Mouse (Mus musculus) limb, embryonic 15.5 days (tissue): ENCODE measurements around the gene Mtus2. TPM values are rescaled to one million over a fixed set of nuclear protein-coding genes. Genes with fewer than 3 reads are reported as not detected.

Experiments used
- ATAC-seq: fragments of 200-750 bp; cut with Nextera tagmentation; 2 replicates; pipeline ENCODE4 v1.8.0; 2017; ENCODE audit warnings: low read depth, moderate TSS enrichment; ENCODE audit not compliant: insufficient number of reproducible peaks, low FRiP score, low TSS enrichment
- H3K27ac ChIP-seq: fragments of 300-500 bp; sonication (generic); 2 replicates; pipeline ENCODE4 v1.5.1; 2015; ENCODE audit warnings: moderate library complexity, mild to moderate bottlenecking, inconsistent platforms
- H3K27me3 ChIP-seq: fragments of 300-500 bp; sonication (generic); 2 replicates; pipeline ENCODE4 v1.6.1; 2015; ENCODE audit warnings: inconsistent platforms
- H3K36me3 ChIP-seq: fragments of 300-500 bp; sonication (generic); 2 replicates; pipeline ENCODE4 v1.6.1; 2015; ENCODE audit warnings: inconsistent platforms
- H3K4me1 ChIP-seq: fragments of 300-500 bp; sonication (generic); 2 replicates; pipeline ENCODE4 v1.6.1; 2015; ENCODE audit warnings: inconsistent platforms
- H3K4me2 ChIP-seq: fragments of 300-500 bp; sonication (generic); 2 replicates; pipeline ENCODE4 v1.6.1; 2015; ENCODE audit warnings: mild to moderate bottlenecking, inconsistent platforms
- H3K4me3 ChIP-seq: fragments of 300-500 bp; sonication (generic); 2 replicates; pipeline ENCODE4 v1.5.1; 2015; ENCODE audit warnings: mild to moderate bottlenecking, inconsistent platforms
- H3K9ac ChIP-seq: fragments of 300-500 bp; sonication (generic); 2 replicates; pipeline ENCODE4 v1.6.1; 2015; ENCODE audit warnings: inconsistent platforms
- H3K9me3 ChIP-seq: fragments of 300-500 bp; sonication (generic); 2 replicates; pipeline ENCODE4 v1.6.1; 2016; ENCODE audit warnings: inconsistent platforms
- WGBS: fragments of 180-500 bp; shearing (Covaris S2); methylation state at CpG from one replicate; pipeline ENCODE4 v1.1.7; 2015; 5-methylcytosine and 5-hydroxymethylcytosine counted together
- polyA plus RNA-seq: library from polyadenylated mRNA; unstranded; fragments of >200 nt; fragmentation: Nextera tagmentation; extraction: Ambion mirVana; gene quantifications from 2 replicates; pipeline ENCODE4 v1.2.1, GENCODE M21; 2015

Gene Mtus2
- polyA plus RNA-seq, 1 experiment from 2014 or later, result 6.0 TPM

DNA sequence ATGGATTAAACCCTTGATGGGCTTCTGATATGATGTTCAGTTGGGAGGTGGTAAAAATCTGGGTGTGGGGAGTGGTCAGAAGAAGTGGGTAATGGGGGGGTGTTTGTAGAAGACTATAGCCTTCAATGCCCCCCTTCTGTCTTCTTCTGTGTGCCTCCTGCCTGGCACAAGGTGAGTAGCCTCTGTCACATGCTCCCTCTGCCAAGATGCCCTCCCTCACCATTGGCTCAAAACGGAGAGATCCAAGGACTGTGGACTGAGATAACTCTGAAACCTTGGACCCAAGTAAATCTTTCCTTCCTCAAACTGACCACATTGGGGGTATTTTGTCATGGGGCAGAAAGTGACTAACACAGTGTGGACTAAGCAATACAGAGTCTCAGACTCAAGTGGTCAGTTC lies 99.7 kb downstream of the Mtus2 start:
- WGBS, result 64% methylated on average over 1 of the region's 1 CpGs
- H3K4me3 ChIP-seq, result no peak overlapping the region
- H3K4me2 ChIP-seq, result no peak overlapping the region
- no peaks in the 10 kb centered on the region for H3K27me3 ChIP-seq
- H3K36me3 ChIP-seq, result no peaks in the 10 kb centered on the region
- no peak overlapping the region for H3K9ac ChIP-seq
- no peaks in the 10 kb centered on the region for H3K4me1 ChIP-seq
- no peak for ATAC-seq
- no peaks in the 10 kb centered on the region for H3K9me3 ChIP-seq
- H3K27ac ChIP-seq, result no peak overlapping the region

DNA sequence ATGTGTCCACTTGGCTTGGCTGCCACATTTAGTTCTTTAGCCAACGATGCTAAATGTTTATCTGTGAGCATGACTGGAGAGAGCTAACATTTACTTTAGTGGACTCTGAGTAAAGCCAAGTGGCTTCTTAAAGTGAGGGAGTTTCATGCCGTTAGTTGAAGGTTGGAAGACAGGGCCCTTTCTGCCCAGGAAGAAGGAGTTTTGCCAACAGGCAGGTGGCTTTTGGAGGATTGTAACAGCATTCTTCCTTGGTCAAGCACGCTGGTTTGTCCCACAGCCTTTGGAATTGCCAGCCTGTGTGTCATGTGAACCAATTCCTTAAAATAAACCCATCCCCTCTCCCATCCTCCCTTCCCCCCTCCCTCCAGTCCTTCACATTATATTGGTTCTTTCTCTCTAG lies 100.3 kb downstream of the Mtus2 start:
- WGBS, result 80% methylated on average over 3 of the region's 3 CpGs
- Histone ChIP-seq H3K36me3 (no peaks in the 10 kb centered on the region), H3K27ac (no peak overlapping the region), H3K27me3 (no peaks in the 10 kb centered on the region), H3K9me3 (no peaks in the 10 kb centered on the region), H3K4me2 (no peak overlapping the region), H3K4me3 (no peak overlapping the region), H3K4me1 (no peaks in the 10 kb centered on the region), H3K9ac (no peak overlapping the region)
- ATAC-seq, result no peak

DNA sequence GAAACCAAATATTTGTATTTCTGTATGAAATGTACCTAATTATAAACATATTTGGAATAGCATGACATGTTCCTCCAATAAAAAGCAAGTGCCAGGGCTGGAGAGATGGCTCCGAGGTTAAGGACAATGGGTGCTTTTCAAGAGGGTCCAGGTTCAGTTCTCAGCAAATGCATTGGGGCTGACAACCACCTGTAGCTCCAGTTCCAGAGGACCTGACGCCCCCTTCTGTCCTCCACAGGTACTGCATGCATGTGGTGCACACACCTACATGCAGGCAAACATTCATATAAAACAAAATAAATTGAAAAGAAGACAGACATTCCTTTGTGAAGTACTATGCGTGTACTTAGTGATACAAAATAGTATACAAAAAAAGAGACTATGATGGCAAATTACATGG lies 102.2 kb downstream of the Mtus2 start:
- H3K36me3 ChIP-seq, result no peaks in the 10 kb centered on the region
- ATAC-seq, result no peak

DNA sequence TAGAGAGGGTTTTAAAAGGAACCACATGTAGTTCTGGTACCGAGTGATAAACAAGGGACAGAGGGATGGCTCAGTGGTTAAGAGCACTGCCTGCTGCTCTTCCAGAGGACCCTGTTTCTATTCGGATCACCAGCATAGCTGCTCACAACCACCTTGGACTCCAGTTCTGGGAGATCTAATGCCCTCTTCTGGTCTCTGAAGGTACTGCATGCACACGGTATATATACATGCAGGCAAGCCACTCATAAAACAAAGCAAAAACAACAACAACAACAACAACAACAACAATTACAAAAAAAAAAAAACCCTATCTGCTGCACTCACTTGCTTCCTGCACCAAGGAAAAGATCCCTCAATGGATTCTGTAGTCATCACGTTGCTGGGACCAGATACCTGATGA lies 104.7 kb downstream of the Mtus2 start:
- no peak overlapping the region for H3K4me2 ChIP-seq
- ATAC-seq, result no peak
- no peak overlapping the region for H3K27ac ChIP-seq
- H3K27me3 ChIP-seq, result no peaks in the 10 kb centered on the region
- H3K36me3 ChIP-seq, result no peaks in the 10 kb centered on the region
- 80% methylated on average over 4 of the region's 4 CpGs for WGBS
- H3K4me1 ChIP-seq, result no peaks in the 10 kb centered on the region
- H3K9ac ChIP-seq, result no peak overlapping the region
- no peak overlapping the region for H3K4me3 ChIP-seq
- no peaks in the 10 kb centered on the region for H3K9me3 ChIP-seq

More for the DNA sequence above, 102.2 kb downstream of the Mtus2 start:
- H3K4me1 ChIP-seq, result no peaks in the 10 kb centered on the region
- no peaks in the 10 kb centered on the region for H3K9me3 ChIP-seq
- WGBS, result 67% methylated on average over 3 of the region's 3 CpGs
- no peaks in the 10 kb centered on the region for H3K27me3 ChIP-seq
- H3K4me3 ChIP-seq, result no peak overlapping the region
- H3K9ac ChIP-seq, result no peak overlapping the region
- no peak overlapping the region for H3K4me2 ChIP-seq
- no peak overlapping the region for H3K27ac ChIP-seq

DNA sequence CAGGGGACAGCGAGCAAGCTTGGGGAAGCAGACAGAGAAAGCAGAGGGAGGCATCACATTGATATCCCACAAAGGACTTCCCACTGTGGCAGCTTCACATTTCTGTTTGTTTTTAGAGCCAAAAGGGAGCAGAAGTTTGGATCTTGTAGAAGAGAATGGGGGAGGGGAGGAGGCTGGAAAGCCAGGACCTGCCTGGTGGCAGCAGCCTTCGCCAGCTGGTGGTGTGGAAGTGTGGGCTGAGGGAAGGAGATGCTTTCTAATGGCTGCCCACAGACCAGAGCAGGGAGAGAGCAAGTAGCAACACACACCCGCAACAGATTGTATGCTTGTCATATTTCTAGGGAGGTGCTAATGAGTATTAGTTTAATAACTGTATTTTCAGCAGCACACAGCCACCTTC lies 106.6 kb downstream of the Mtus2 start:
- H3K27me3 ChIP-seq, result no peaks in the 10 kb centered on the region
- H3K4me3 ChIP-seq, result no peak overlapping the region
- ATAC-seq, result no peak
- no peak overlapping the region for H3K9ac ChIP-seq
- H3K36me3 ChIP-seq, result no peaks in the 10 kb centered on the region
- no peaks in the 10 kb centered on the region for H3K4me1 ChIP-seq
- H3K27ac ChIP-seq, result no peak overlapping the region
- H3K9me3 ChIP-seq, result no peaks in the 10 kb centered on the region
- H3K4me2 ChIP-seq, result no peak overlapping the region
- WGBS, result 79% methylated on average over 3 of the region's 3 CpGs

DNA sequence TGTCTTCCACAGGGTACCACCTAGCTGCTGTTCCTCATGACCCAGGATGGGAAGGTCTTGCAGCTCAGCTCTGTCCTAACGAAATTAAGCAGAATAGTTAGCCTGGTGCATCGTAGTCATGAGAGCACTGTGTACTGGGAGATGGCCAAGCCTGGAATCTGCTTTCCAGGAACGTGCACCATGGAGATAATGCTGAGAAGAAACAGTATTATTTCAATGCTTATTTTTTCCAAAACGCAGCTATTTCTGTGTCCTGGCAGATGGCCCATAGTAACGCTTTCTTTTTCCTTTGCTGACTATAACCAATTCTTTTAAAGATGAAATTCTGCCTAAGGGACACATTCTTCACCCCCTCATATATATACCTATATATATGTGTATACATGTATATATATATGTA lies 108.1 kb downstream of the Mtus2 start:
- WGBS, result 74% methylated on average over 5 of the region's 5 CpGs
- Histone ChIP-seq H3K4me1 (no peaks in the 10 kb centered on the region), H3K9ac (no peak overlapping the region), H3K27me3 (no peaks in the 10 kb centered on the region), H3K27ac (no peak overlapping the region), H3K9me3 (no peaks in the 10 kb centered on the region), H3K36me3 (no peaks in the 10 kb centered on the region), H3K4me2 (no peak overlapping the region), H3K4me3 (no peak overlapping the region)
- ATAC-seq, result no peak

DNA sequence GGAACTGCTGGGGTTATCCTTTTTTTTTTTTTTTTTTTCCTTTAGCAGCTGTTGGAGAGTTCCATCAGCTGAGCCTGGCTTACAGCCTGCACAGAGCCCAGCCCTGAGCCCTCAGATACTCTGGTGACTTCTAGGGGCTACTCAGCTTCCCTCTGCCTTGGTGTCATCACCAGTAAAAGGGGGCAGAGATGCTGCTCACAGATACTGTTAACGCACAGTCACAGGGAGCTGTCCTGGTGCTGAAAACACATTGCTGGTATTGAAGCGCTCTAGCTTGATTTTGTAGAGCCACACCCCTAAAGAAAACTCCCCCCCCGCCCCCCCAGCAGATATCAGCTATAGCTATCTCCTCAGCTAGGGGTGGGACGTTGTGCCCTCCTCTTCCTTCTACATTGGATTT lies 112.8 kb downstream of the Mtus2 start:
- ATAC-seq, result no peak
- no peaks in the 10 kb centered on the region for H3K36me3 ChIP-seq
- H3K4me1 ChIP-seq, result no peaks in the 10 kb centered on the region
- H3K9me3 ChIP-seq, result no peaks in the 10 kb centered on the region
- H3K27ac ChIP-seq, result no peak overlapping the region
- H3K4me3 ChIP-seq, result no peak overlapping the region
- H3K9ac ChIP-seq, result no peak overlapping the region
- 12% methylated on average over 4 of the region's 4 CpGs for WGBS
- H3K4me2 ChIP-seq, result no peak overlapping the region
- no peaks in the 10 kb centered on the region for H3K27me3 ChIP-seq

DNA sequence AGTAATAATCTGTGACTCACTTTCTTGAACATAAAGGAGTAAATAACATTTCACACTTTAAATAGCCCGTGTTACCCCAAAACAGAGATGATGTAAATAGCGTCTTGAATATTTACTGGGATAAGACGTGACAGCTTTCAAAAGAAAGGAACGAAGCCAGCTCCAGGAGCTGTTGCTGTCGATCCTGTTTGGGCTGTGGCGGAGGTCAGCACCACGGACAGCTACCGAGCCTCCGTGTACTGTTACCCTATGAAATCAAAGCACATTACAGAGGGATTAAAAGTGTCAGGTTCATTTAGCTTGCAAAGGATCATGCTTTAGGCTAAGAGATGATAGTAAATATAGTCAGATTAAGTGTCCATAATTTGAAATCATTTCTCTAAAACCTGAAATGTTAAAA lies 114.7 kb downstream of the Mtus2 start:
- 5% methylated on average over 9 of the region's 9 CpGs for WGBS
- Histone ChIP-seq H3K9ac (no peak overlapping the region), H3K9me3 (no peaks in the 10 kb centered on the region), H3K36me3 (no peaks in the 10 kb centered on the region), H3K4me2 (no peak overlapping the region), H3K4me3 (no peak overlapping the region), H3K27ac (no peak overlapping the region), H3K27me3 (no peaks in the 10 kb centered on the region), H3K4me1 (no peaks in the 10 kb centered on the region)
- no peak for ATAC-seq

DNA sequence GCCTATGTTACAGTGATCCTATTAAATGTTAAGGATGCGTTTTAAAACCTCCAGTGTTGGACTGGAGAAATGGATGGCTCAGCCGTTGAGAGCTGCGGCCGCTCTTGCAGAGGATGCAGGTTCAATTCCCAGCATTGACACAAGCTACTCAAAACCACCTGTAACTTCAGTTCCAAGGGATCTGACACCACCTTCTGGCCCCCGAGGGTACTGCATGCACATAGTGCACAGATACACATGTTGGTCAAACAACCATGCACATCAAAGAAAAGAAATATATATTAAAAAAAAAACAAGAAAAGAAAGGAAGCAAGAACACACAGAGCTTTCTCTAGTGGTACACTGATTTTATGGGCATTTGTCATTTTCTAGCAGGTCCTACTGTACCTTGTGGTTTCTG lies 116.3 kb downstream of the Mtus2 start:
- Histone ChIP-seq H3K9ac (no peak overlapping the region), H3K27me3 (no peaks in the 10 kb centered on the region), H3K9me3 (no peaks in the 10 kb centered on the region), H3K27ac (no peak overlapping the region), H3K36me3 (no peaks in the 10 kb centered on the region), H3K4me2 (no peak overlapping the region), H3K4me3 (no peak overlapping the region), H3K4me1 (no peaks in the 10 kb centered on the region)
- no peak for ATAC-seq
- 91% methylated on average over 5 of the region's 5 CpGs for WGBS

DNA sequence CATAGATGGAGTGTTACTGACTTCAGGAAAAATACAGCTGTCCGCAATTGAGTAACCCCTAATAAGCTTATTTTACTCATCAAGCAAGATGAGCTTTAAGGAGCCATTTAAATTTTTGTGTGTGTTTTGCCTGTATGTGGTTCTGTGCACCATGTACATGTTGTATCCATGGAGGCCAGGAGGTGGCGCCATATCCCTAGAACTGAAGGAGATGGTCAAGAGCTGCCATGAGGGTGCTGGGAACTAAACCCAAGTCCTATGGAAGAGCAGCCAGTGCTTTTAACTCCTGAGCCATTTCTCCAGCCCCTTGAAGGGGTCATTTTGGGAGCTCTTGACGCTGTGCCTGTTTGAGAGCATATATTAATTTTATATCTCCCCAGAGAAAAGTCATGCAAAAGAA lies 122.6 kb downstream of the Mtus2 start:
- Histone ChIP-seq H3K4me2 (no peak overlapping the region), H3K27ac (no peak overlapping the region), H3K27me3 (no peaks in the 10 kb centered on the region), H3K36me3 (no peaks in the 10 kb centered on the region), H3K9ac (no peak overlapping the region), H3K4me3 (no peak overlapping the region), H3K9me3 (no peaks in the 10 kb centered on the region), H3K4me1 (no peaks in the 10 kb centered on the region)
- 77% methylated on average over 3 of the region's 3 CpGs for WGBS
- no peak for ATAC-seq

DNA sequence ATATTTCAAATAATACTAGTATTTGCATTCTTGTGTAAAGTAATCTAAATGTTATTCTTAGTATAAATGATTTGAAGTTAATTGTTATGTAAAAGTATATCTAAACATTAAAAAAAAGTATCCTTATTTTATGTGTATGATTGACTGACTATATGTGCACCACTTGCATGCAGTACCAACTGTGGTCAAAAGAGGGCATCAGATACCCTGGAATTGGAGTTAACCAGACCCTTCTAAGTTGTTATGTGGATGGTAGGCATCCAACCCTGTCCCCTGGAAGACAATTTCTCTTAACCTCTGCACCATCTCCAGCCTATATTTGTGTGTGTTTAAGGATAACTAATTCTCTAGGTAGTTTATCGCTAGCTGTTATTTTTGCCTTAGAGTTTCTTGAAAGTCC lies 126.4 kb downstream of the Mtus2 start:
- Histone ChIP-seq H3K27ac (no peak overlapping the region), H3K9me3 (no peaks in the 10 kb centered on the region), H3K27me3 (no peaks in the 10 kb centered on the region), H3K4me2 (no peak overlapping the region), H3K4me1 (no peaks in the 10 kb centered on the region), H3K9ac (no peak overlapping the region), H3K36me3 (no peaks in the 10 kb centered on the region), H3K4me3 (no peak overlapping the region)
- 100% methylated on average over 1 of the region's 1 CpGs for WGBS
- no peak for ATAC-seq

DNA sequence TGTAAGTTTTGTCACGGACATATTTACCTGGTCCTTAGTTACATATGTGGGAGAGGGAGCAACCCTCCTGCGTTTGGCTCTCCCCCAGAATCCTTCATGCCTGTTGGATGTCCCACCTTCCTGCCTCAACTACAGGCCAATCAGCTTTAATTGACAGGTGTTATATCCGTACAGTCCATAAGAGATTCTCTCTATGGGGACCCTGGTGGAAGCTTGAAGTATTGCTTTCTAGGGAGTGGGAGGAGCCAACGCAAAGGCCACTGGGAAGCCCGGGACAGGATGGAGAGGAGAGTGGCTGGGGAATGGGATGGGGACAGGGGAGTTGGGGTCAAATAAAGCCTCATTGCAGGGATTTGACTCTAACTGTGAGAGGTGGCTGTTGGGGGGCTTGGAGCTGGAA lies 127.6 kb downstream of the Mtus2 start:
- WGBS, result 82% methylated on average over 5 of the region's 5 CpGs
- H3K27me3 ChIP-seq, result no peaks in the 10 kb centered on the region
- H3K4me1 ChIP-seq, result no peaks in the 10 kb centered on the region
- no peak for ATAC-seq
- H3K27ac ChIP-seq, result no peak overlapping the region
- no peaks in the 10 kb centered on the region for H3K9me3 ChIP-seq
- no peak overlapping the region for H3K9ac ChIP-seq
- no peak overlapping the region for H3K4me2 ChIP-seq
- H3K36me3 ChIP-seq, result no peaks in the 10 kb centered on the region
- no peak overlapping the region for H3K4me3 ChIP-seq

DNA sequence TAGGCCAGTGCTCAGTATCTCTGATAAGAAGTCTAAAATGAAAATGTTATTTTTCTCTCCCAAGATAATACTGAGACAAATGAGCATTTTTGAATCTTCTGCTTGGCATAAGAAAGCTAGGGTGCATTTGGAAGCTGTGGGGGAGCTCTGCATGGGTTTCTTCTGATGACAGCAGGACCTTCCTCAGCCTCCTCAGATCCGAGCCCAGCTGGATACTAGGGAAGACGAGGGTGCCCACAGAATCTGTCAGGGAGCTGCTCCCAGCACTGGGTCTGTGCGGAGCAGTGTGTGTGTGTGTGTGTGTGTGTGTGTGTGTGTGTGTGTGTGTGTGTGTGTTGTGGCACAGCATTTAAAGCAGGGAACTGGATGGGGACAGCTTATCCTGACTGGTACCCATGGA lies 130.7 kb downstream of the Mtus2 start:
- Histone ChIP-seq H3K36me3 (no peaks in the 10 kb centered on the region), H3K27ac (no peak overlapping the region), H3K27me3 (no peaks in the 10 kb centered on the region), H3K4me2 (no peak overlapping the region), H3K9me3 (no peaks in the 10 kb centered on the region), H3K4me1 (no peaks in the 10 kb centered on the region), H3K9ac (no peak overlapping the region), H3K4me3 (no peak overlapping the region)
- WGBS, result 74% methylated on average over 3 of the region's 3 CpGs
- no peak for ATAC-seq
